Mouse (Mus musculus) MN1 (cell line): ENCODE measurements around the gene Hip1r.

Experiments
- DNase-seq: peaks from one replicate; pipeline ENCODE4 v3.0.0-alpha.2; 2016; ENCODE audit warnings: low spot score

Hip1r gene

DNA sequence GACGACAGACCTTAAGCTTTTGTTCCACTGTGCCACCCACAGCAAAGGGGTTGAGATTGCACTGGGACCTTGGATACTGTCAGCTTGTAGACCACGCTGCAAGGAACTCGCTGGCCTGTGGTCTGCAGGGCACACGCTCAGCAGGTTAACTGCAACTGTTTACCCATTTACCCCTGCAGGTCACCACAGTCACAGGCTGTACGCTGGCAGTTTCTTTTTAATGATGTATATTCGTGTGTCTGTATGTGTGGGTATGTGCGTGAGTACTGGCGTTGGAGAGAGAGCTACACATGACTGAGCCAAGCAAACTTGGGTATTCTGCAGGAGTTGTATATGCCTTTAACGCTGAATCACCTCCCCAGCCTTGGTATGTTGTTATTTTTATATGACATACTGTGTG is 45.2 kb downstream of the Hip1r start:
- DNase-seq: no peak

GRCm38 (mm10) chr5:124019348-124020216 is 46.2 kb downstream of the Hip1r start:
- no peak for DNase-seq

GRCm38 (mm10) chr5:124021148-124021547 is 47.7 kb downstream of the Hip1r start:
- no peak for DNase-seq

DNA sequence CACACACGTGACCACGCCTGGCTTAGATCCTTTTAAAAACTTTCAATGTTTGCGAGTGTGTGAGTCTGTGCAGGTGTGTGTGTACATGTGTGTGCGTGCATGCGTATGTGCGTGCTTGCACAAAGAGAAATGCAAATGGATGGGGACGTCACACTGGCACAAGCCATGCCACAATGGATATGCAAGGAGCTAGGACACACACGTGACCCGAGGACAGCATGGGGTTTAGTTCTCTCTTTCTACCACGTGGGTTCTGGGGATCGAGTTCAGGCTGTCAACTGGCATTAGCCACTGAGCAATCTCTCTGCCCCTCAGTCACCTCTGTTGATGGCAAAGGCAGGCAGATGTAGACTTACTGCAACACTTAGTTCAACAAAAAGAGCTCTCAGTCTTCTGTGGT is 48.3 kb downstream of the Hip1r start:
- DNase-seq: no peak

DNA sequence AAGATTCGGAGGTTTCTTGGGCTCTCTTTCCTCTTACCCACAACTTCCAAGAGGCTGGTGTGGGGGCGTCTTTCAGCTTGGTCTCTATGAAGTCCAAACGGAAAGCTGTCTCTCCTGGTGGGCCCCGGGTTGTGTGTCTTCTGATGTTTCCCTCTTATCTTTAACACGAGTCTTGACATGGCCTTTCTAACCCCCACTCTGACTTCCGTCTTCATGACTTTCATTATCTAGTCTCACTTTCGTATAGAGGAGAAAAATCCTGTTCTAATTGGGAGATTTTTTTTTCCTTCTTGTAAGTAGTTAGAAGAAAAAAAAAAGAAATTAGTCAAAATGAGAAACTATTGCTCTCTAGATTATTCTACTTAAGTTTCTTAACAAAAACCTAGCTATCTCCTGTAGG is 48.9 kb downstream of the Hip1r start:
- no peak for DNase-seq

DNA sequence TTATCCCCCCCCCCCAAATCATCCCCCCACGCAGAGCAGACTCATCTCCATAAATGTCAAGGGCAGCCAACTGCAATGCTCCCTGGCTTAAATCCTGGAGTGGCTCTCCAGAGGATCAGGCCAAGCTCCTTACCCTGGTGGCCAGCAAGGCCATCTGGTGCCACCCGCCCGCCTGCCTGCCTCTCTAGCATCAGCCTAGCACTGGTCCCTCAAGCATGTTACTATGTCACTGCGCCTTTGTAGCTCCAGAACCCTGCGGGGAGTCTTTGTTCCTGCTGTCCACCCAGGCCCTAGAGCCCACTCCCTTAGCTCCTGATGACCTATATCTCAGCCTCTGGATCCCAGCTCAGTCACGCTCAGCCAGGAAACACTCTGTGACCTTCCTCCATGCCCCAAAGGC is 51.2 kb downstream of the Hip1r start:
- DNase-seq: no peak

DNA sequence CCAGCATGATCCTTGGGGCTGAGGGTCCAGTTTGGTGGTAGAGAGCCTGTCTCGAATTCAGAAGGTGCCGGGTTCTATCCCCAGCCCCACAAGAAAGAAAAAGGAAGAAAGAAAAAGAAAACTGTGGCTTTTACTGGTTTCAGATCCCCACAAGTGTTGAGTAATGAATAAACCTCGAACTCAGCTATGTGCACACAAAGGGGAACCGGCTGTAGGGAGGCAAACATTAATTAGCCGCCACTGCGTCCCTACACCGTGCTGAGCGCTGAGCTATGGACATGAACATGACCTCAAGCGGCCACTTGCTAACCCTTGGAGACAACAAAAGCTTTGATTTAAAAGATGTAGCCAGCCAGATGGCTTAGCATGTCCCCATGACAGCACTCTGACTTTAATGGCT is 51.7 kb downstream of the Hip1r start:
- DNase-seq: no peak

DNA sequence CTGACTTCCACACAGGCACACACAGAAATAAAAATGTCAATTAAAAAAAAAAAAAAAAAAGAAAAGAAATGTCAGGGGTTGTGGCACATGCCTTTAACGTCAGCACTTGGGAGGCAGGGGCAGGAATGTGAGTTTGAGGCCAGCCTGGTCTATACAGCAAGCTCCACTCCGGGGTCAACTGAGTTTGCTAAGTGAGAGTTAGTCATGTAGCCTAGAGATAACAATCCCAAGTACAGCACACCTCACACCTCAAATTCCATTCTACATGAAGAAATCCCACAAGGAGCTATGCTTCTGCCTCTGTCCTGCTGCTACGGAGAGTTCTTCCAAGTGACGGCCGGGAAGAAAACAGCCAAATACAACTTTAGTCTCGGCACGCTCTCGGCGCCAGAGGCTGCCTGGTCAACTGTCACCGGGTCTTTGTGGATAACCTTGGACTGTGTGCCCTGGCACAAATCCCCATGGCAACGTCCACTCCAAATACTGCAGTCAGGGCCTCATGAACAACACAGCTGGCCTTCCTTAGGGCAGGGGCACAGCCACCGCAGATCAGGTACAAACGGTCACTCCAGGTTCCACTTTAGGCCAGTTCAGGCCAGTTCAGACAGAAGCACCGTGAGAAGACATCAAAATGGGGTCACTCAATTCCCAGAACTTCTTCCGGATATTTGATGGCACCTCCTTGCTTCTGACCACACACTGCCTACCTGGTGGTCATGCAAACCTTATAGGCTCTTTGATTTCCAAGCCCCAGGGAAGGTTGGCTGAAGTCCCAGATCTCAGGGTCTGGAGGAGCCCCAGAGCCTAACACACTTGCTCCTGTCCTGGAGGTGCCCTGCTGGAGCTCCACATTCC is 52.4 kb downstream of the Hip1r start:
- DNase-seq: no peak

DNA sequence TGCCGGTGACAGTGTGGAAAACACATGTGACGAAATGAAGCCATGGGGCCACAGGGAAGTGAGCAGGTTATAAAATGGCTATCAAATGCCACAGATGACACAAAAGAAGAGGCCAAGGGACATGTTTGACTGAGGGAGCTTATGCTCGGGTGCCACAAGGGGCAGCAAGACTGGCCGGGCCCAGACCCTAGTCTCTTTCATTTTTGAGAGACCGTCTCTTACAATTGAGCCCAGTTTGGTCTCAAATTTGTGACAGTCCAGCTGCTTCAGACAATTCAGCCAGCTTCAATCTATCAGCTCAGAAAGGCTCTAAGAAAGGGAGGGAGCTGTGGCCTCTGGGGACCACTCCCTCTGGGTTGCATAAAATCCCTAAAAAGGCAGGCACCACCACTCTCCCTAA is 53.1 kb downstream of the Hip1r start:
- DNase-seq: no peak

GRCm38 (mm10) chr5:124027702-124028470 is 54.5 kb downstream of the Hip1r start:
- no peak for DNase-seq

GRCm38 (mm10) chr5:124028680-124029079 is 55.3 kb downstream of the Hip1r start:
- DNase-seq: no peak

- DNase-seq: no peak
Measured at GRCm38 (mm10) chr5:124029220-124030035, 56.0 kb downstream of the Hip1r start.

GRCm38 (mm10) chr5:124030386-124031067 is 57.1 kb downstream of the Hip1r start:
- peak; percentile 24 for DNase-seq

DNA sequence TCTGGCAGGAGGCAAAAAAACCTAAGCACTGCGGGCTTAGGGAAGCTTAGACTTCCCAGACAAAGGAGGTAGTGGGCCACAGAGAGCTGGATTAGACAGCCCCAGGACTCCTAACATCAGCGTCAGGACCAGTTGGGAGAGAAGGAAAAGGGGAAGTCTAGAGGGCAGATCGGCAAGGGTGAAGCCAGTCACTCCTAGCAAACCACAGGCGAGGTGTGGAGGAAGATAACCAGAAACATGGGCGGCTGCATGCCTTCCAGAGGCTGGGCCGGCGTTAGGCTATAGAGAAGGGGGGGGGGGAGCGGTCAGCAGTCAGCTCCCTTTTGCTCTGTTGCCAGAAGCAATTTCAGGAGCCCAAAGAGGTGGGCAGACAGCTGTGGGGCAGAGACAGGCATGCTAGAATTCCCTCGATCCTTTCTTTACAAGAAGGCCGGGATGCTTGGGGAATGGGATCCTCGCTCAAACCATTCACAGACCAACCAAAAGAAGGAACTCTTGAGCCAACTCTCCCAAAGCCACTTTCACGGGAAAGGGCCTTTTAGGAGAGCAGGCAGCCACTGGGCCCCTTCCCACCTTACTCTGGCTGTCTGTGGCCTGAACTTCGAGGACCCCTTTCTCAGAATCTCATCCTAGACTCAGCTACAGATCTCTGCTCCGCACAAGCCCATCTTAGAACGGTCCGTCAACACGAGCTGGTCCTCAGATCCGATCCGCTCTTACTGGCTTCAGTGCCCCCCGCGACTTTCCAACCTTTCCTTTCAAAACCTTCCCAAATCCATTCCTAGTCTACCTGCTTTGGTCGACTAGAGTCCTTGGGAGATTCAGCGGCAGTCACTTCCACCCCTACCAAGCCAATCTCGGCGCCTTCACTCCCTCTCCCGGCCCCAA is 57.9 kb downstream of the Hip1r start:
- DNase-seq: peak; percentile 65

DNA sequence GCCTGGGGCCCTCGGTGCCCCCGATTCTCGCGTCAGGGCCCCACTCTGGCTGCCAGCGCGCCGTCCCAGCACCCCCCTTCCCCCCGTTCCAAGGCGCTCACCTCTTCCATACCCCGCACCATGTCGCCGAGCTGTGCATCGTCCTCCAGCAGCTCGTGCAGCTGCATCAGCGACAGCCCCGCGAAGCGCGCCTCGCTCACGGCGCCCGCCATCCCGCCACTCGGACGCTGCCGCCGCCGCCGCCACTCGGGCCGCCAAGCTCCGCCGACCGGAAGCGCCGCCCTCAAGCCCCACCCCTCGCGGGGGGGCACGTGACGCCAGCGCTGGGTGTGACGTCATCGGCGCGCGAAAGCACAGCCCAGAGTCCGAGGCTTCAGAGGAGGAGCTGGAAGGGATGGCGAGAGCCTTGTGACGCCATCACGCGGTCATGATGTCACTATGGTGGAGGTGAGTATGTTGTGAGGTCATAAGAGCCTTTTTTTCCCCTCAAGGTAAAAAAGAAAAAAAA is 58.6 kb downstream of the Hip1r start, which contains the start of gene Vps37b:
Vps37b (minus strand) TSS at position 270 of the 508 bp plus-strand sequence.
- peak; percentile 97 for DNase-seq

DNA sequence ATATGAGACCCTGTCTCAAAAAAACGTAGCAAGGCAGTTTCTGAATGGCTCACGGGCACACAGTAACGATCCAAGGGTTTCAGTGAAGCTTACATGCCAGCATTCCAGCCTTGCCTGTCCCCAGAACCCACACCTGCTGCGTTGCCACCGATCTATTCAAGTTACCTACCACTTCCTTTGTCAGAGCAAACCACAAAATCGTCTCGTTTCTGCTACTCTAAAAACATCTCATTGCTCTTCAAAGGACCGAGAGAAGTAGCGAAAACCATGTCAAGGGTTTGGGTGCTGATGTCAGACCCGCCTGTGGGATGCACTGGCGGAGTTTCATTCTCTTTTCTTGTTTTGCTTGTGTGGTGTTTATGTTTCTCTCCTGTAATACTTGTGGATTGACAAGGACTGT is 61.0 kb downstream of the Hip1r start:
- DNase-seq: no peak

DNA sequence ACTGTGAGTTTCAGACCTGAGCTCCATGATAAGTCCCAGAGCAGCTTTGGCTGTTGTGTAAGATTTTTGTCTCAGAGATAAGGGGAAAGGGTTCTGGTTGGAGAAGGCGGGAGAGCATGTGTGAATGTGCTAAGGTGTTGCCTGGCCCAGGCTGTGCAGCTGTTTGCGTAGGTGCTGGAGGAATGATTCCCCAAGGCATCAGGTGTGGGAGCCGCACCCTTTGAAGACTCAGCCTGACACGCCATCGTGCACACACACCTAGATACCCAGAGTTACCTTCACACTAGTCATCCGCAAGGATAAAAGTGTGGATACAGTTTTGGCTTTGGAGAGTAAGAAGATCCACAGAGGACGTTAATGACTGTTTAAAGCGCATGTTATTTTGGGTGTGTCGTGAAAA is 62.0 kb downstream of the Hip1r start:
- no peak for DNase-seq

DNA sequence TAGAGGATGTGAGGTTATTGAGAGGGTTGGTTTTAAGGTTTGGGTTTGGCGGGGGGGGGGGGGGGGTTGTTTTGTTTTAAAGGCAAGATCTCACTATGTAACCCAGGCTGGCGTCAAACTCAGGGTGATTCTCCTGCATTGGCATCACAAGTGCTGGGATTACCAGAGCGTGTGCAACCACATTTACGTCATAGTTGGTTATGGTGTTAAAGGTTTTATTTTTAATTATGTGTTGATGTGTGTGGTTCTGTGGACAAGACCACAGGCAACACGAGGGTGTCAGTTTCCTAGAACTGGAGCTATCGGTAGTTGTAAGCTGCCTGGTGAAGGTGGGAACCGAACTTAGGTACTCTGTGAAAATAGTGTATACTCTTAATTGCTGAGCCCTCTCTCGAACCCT is 62.4 kb downstream of the Hip1r start:
- no peak for DNase-seq

- no peak for DNase-seq
Measured at GRCm38 (mm10) chr5:124036341-124036740, 62.9 kb downstream of the Hip1r start.

GRCm38 (mm10) chr5:124036836-124037235 is 63.4 kb downstream of the Hip1r start:
- DNase-seq: no peak
